Mouse (Mus musculus): ENCODE data around the gene Jmjd8.
A peak's percentile ranks its signal among the peaks of the same experiment; 100 is the strongest.
"Not testable (repeated sequence)": the region's sequence is repeated elsewhere in the genome, so short reads cannot be mapped to it uniquely, and the experiment has no call there.

The Jmjd8 gene

DNA sequence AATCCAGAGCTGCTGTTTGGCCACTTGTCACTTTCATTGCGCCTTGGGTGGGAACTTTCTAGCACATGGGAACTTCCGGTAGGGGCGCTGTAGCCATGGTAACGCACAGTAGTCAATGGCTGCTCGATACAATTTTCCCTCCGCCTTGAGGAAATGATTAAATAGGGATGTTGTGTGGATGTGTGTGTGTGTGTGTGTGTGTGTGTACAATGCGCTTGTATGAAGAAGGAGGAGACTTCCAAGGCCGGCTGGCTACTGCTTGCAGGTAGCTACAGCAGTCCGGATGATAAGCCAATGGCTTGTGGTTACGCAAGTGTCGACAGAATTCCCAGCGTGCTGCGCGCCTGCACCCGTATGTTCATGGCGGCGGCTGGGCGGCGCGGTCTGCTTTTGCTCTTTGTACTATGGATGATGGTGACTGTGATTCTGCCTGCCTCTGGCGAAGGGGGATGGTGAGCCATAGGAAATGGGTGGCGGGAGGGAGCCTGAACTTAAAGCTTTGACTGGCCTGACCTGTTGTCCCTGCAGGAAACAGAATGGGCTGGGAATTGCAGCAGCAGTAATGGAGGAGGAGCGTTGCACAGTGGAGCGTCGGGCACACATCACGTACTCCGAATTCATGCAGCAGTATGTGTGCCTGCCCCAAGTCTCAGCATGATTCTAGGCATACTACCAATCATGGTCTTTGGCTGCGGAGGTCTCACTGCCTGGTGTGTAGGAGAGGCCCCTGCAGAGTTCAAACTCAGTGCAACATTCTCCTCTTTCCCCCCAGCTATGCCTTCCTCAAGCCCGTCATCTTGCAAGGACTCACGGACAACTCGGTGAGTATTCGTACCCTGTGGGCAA, at the start of gene Jmjd8:
Gene Jmjd8, plus strand, starts transcription at position 156 of the 846 bp plus-strand sequence.
- peak; percentile 61 for DNase-seq (ENCODE audit: extremely low read depth, insufficient read length, low spot score)

DNA sequence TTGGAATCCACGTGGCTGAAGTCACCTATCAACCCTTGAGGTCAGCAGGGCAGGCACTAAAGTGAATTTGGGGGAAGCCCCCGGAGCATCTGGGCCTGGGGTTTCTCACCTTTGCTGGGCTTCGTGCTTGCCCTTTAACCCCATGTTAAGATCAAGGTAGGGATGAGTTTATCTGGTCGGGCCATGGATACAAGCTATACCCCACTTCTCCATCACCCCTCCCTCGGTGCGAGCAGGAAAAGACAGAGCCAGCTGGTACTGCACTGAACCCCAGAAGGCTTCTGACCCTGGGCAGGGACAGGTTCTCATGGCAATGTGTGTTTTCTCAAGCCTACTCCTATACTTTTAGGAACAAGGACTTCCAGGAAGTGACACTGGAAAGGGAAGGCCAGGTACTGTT, 47.3 kb upstream of the Jmjd8 start:
- no peak for DNase-seq (ENCODE audit: extremely low read depth, insufficient read length, low spot score)

DNA sequence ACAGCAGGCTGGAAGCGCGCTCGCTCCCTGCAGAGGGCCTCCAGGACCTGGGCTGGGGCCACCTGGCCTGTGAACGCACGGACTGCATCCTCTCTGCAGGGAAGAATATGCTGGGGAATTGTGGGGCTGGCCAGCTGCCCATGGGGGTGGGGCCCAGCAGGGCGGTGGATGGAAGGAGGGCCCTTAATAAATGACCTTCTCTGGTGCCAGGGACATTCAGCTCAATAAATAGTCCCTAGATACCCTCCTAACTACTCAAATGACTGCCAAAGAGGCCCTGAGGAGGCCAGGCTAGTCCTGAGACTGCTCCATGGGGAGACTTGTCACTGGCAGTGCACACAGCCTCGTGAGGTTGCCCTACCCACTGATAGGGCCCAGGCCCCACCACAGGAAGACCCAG, 45.6 kb upstream of the Jmjd8 start:
- DNase-seq (ENCODE audit: extremely low read depth, insufficient read length, low spot score) = no peak

DNA sequence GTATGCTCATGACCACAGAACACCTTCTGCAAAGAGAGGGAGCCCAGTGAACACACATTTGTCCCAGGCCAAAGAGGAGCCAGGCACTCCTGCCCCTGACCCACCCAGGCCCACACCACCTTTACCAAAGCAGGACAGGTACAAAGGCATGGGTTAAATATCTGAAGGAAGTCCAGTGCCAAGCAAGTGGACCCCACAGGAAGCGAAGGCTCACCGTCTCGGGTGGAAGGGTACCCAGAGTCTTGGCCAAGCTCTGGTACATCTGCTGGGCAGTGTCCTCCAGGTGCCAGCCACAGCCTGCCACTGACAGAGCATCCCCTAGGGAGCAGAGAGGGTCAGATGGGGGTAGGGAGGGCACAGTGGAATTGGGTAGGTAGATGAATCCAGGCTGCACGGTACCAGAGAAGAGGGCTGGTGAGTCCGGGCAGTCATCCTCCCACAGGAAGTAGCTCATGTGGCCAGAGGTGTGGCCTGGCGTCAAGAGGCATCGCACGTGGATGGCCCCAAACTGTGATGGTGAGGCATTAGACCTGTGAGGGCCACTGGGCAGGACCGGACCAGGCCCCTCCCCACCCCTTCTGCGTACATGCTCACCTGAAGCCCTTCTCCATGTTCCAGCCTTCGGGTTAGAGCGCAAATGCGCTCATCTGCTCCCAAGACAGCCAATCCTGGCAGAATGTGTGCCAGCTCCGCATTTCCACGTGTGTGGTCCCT, 44.6 kb upstream of the Jmjd8 start:
- DNase-seq (ENCODE audit: extremely low read depth, insufficient read length, low spot score) = no peak

DNA sequence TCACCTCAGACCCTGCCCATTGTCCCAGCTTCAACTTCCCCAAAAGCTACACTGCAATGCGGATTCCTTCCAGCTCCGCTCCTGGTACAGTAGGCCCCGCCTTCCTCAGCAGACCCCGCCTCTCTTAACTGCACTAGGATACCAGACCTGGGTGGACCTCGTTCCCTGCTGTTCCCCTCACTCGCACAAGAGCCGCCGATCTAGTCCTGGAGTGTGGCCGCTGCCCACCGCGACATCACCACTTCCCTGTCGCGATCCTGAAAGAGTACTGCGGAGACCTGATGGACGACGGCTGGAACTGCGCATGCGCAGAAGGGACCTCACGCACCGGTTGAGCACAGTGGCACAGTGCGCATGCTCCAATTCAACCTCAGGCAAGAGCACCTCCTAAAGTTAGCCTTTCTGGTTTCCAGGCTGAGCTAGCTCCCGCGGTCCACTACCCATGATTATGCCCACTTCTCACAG, 43.4 kb upstream of the Jmjd8 start, which contains the start of gene Haghl:
Gene Haghl, minus strand, starts transcription at position 393 of the 465 bp plus-strand sequence.
- peak; percentile 92 for DNase-seq (ENCODE audit: extremely low read depth, insufficient read length, low spot score)

DNA sequence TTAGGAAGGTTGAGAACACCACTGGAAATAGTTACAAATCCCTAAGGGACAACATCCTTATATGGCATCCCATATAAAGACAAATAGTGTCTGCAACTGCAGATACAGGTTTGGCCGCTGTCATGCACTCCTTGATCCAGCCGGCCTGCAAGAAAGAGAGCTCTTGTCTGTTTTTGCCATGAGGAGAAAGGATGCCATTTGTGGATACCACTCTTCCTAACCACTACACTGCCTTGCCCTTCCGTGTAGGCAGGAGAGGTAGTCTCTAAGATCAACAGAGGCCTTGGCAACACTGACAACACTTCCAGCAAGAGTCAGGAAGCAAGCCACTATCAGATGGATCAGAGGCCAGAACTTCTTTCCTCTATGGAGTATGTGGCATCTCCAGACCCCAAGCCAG, 42.4 kb upstream of the Jmjd8 start, which contains the start of gene Ccdc78:
Gene Ccdc78, plus strand, starts transcription at position 301 of the 400 bp plus-strand sequence.
- no peak for DNase-seq (ENCODE audit: extremely low read depth, insufficient read length, low spot score)

DNA sequence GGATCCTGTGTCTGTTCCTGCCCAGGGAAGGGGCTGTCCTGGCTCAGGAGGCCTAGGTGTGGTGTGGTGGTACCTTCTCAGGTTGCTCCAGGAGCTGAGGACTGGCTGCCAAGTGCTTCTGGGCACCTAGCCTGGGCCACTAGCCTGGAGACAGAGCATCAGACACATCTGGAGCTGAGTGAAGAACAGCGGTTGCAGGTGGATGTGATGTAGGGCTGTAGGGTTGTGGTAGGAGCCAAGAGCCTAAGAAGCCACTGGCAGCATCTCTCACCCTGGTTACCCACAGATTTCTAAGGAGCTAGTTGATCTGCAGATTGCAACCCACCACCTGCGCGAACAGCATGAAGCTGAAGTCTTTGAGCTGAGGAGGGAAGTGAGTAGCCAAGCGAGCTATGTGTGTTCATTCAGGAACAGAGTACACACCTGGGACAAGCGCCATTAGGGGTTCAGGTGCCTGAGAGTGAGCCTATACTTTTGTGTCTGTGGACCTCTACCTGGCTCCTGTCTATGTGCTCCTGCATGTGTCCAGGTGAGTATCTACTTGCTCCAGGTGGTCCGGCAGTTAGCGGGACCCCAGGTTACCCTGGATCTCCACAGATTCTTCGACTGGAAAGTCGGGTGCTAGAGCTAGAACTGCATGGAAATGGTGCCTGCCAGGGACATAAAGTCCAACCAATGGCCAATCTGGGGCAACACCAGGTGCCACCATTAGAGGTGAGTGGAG, 41.7 kb upstream of the Jmjd8 start:
- no peak for DNase-seq (ENCODE audit: extremely low read depth, insufficient read length, low spot score)

DNA sequence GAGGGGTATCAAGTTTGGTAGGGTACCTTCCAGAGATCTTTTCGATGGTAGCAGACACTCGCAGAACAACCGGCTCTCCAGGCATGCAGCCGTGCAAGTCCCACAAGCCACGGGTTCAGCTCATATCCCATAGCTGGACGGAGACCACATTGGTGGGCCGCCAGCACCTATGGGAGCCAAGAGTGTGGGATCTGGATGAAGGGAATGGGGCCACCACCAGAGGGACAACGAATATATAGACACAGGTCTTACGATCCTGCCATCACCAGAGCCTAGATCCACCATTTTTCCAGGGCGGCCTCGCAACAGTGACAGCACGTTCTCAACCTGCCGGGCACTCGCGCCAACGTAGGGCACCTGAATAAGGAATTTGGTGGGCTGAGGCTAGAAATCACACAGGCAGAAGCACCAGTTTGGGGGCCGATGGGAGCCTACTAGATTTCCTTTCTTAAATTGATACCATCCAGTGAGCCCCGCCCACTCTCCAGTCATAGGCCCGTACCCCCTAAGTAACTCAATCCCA, 37.3 kb upstream of the Jmjd8 start:
- DNase-seq (ENCODE audit: extremely low read depth, insufficient read length, low spot score) = no peak

DNA sequence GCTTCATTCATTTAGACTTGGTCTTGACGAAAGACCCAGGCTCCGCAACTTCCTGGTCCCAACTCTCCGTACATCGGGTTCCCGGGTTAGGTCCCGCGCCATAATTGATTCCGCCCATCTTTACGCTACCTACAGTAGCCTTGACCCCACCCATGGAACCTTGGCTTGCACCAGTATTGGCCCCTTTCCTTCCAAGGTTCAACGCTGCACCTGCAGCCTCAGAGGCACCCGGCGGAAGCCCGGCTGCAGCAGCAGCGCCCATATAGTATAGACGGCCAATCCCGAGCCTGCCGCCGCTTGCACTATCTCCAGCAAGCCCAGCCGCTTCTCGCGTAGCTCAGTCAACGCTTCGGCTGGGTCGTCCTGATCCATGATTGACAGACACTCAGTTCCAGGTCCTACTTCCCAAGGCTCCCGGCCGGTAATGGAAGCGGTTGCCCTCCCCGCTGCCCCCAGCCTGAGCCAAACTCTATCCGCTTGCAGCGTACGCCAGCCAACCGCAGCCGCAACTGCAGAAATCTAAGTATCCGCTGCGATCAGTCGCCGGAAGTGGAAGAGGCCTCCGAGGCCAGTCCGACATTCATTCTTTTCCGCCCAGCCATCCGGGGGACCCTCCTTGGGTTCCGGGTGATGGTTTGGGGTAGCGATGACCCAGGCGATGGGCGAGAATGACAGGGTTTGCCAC, 36.7 kb upstream of the Jmjd8 start:
- DNase-seq (ENCODE audit: extremely low read depth, insufficient read length, low spot score) = peak; percentile 89

DNA sequence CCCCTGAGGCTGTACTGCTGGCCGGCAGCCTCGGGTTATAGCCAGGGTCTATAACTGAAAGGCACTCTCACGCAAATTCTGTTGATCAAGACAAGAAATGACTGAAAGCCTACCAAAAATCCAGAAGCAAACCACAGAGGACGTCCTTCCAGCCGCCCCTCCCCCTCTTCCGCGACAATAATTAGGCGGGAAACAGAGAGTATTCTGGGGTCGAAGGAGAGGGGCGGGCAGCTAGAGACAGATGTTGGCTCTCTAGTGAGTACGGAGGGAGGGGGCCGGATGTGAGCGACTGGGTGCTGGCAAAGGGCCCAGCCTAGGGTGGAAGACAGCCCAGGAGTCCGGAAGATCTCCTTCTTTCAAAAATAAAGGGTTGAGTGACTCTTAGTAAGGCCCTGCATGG, 36.1 kb upstream of the Jmjd8 start, which contains the start of gene Fam173a:
Gene Fam173a, minus strand, starts transcription at position 287 of the 400 bp plus-strand sequence.
- DNase-seq (ENCODE audit: extremely low read depth, insufficient read length, low spot score) = peak; percentile 72

DNA sequence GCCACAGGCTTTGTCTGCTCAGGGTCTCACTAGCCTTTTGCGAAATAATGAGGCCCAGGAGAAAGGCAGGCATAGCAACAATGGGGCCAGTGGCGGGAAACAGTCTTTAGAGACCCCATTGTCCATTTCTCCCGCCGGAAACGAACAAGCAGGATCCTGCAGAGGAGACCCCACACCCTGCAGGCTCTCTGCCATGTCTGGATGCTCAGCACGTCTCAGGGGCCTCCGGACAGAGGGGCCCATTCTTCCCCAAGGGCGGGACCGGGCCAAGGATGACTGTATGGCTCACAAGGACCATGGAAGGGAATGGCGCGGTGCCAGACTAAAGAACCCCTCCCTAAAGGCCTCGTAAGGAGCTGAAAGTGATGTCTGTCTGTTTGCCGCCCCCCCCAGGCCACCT, 34.5 kb upstream of the Jmjd8 start:
- no peak for DNase-seq (ENCODE audit: extremely low read depth, insufficient read length, low spot score)

DNA sequence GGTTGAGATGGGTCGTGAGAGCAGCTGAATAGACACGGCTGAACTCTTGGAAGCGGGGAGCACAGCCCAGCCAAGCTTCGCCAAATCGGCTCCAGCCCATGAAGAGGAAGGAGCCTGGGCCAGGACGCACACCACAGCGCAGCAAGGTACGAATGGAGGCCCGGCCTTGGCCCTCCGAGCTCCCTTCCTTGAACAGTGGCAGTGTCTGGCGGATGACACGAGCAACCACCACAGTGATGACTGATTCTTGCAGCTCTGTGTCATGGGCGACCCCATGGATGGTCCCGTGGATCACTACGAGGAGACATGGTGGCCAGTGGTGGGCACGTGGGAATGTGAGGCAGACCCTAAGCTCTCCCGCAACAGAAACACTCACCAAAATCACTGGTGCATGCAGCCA, 33.7 kb upstream of the Jmjd8 start:
- no peak for DNase-seq (ENCODE audit: extremely low read depth, insufficient read length, low spot score)

DNA sequence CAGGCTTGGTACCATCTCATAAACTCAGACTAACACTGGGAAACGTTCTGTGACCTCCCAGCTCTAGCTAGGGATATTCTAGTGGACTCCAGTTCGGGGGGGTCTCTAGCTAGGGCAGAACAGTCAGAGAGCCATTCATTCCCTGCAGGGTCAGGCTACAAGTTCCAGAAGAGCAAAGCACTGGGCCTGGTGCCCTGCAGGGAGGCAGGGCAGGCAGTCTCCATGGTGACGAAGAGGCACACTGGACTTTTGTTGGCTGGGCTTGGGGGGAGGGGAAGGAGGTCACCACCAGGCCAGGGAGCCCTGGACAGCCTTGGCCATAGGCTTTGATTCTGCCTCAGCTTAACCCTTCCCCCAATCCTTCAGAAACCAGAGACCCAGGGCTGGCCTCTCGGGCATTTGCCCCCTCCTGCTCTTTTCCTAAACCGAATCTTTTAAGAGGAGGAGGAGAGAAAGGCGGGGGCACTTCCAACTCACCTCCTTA, 33.0 kb upstream of the Jmjd8 start, which contains the start of gene AC134908.4:
Gene AC134908.4, minus strand, starts transcription at position 51 of the 484 bp plus-strand sequence.
- DNase-seq (ENCODE audit: extremely low read depth, insufficient read length, low spot score) = peak; percentile 51

DNA sequence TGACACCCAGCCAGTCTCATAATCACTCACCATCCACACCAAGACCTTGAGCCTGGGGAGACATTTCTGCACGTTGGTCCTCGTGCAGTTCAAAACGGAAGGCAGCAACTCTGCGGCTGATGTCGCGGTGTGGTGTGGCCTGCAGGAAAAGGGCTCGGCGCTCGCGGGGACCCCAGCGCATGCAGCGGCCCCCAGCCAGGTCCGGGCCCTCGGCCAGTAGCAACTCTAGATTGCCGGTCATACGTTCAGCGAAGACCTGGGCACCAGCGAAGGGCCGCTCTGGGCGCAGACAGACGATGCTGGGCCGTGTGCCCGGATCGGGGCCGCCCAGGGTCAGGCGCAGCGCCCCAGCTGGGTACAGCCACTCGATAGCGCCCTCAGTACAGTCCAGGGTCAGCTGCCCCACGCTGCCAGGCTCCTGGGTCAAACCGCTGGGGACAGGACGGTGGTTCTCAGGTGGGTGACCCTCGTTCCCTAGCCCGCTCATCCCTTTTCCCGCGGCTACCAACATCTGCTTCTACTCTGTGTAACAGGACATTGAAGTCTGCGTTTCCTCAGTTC, 32.4 kb upstream of the Jmjd8 start:
- peak; percentile 57 for DNase-seq (ENCODE audit: extremely low read depth, insufficient read length, low spot score)

DNA sequence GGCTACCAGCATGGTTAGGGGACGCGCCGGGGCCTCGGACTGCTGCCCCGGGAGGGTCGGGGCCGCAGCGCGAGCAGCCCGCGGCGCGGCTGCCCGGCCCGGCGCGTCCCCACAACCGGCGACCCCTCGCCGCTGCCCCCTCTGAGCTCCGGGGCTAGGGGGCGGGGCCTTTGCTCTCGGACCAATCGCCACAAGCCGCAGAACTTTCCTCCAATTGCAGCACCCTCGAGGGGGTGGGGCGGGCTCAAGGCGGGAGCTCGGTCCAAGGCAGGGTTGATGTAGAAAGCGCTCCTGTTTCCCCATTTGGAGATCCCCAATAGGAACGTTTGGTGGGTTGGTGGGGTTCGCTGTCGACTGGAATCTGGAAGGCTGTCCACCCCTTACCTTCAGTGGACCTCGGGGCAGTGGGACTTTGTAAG, 31.7 kb upstream of the Jmjd8 start, which contains the start of gene Metrn:
Gene Metrn, minus strand, starts transcription at position 186 of the 419 bp plus-strand sequence.
- DNase-seq (ENCODE audit: extremely low read depth, insufficient read length, low spot score) = peak; percentile 79

DNA sequence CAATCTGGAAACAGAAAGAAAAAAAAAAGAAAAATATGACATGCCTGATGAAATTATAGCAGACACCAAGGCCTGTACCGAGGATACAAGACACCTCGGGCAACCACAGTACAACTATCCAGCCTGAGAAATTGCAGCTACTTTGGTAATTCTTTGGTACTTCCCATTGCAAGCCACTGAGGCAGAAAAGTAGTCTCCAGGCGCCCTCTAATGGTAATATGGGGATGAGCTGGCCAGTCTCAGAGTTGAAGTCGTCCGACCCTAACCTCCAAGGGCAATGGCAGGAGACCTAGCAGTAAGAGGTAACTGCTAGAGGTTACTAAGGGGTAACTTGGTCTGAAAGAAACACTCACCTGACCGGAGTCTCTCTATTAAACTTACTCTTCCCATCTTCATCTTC, 27.6 kb upstream of the Jmjd8 start:
- DNase-seq (ENCODE audit: extremely low read depth, insufficient read length, low spot score) = no peak

DNA sequence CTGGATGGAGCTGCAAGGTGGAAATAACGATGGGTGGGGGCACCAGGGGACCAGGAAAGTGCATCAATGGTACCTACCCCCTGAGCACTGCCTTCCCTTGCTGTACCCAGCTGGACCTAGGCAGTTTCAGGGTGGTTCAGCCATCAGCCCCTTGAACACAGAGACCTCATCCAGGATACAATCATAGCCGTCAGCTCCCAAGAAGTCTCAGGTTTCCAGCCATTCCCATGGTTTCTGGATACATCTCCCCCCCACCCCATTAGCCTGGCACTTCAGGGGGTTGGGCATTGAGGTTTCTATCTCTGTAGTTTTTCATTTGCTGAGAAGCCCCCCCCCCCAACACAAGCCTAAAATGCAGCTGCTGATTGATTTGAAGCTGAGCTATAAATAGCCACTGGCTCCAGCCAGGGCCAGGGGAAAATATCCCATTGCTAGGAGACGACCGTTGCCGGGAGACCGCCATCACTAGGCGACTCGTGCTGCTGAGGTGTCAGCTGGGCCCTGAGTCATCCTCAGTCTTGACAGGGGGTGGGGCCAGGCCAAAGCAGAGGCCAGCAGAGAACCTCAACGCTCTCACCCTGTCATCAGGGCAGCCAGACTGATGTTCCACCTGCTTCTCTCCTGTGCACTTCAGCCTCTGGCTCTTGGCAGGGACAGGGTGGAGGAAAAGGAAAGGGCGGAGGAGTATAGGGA, 25.7 kb upstream of the Jmjd8 start:
- peak; percentile 76 for DNase-seq (ENCODE audit: extremely low read depth, insufficient read length, low spot score)

DNA sequence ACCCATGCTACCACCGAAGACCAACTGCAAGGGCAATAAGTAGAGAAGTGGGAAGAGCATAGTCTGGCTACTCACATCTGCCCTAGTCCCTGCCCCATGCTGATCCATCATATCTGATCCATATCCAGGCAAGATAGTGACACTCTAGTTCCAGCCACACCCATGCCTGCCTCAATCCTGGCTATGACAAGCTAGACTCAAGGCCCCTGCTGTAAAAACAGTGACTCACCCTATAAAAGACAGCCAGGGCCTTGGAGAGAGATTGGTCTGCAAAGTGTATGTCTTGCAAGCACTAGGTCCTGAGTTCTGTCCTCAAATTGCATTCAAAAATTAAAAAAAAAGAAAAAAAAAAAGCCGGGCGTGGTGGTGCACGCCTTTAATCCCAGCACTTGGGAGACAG, 22.2 kb upstream of the Jmjd8 start:
- peak; percentile 56 for DNase-seq (ENCODE audit: extremely low read depth, insufficient read length, low spot score)

DNA sequence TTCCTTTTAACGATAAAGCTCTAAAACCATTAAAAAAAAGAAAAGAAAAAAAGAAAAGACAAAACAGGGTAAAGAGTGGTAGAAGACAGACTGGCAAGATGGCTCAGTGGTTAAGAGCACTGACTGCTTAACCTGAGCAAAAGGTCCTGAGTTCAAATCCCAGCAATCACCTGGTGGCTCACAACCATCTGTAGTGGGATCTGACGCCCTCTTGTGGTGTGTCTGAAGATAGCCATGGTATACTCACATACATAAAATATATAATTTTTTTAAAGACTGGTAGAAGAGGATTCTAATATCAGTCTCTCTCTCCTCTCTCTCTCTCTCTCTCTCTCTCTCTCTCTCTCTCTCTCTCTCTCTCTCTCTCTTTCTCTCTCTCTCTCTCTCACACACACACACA, 21.2 kb upstream of the Jmjd8 start:
- not testable (repeated sequence) for DNase-seq (ENCODE audit: extremely low read depth, insufficient read length, low spot score)
